Mouse (Mus musculus) ES-Bruce4 (cell line): ENCODE measurements at regions not wholly inside any gene's neighbourhood (a gene's known extent, or its start where the extent isn't known, plus 50 kb on each side); places are given as distances from the start of the nearest gene placed in this dataset.

Source experiments
- CTCF ChIP-seq: IDR thresholded peaks from one replicate; pipeline ENCODE4 v1.8.1; 2011; ENCODE audit warnings: low read depth, low read length
- EP300 ChIP-seq: IDR thresholded peaks from 2 replicates; pipeline ENCODE4 v1.6.1; 2011; ENCODE audit warnings: low read depth, low read length; ENCODE audit not compliant: insufficient read depth
- POLR2A ChIP-seq: IDR thresholded peaks from one replicate; pipeline ENCODE4 v1.8.1; 2011; ENCODE audit warnings: low read length; ENCODE audit not compliant: insufficient read depth

DNA sequence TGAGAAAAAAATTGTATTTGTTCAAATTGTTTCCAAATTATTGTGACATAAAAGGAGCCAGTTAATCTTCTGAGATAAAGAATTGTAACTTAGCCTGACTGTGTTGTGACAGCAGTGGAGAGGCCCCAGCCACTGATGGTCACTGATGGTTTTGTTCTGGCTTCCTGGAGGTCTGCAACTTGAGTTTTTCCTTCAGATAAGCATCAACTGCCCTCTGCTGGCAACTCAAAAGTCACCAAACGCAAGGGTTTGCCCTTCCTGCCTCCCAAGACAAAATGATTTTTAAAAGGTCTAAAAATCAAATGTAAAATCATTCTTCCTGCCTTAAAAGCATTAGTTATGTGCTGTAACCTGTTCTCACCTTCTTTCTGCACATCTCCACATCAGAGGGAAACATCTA lies 382.6 kb downstream of the 9430069I07Rik start:
- TF ChIP-seq CTCF (peak; percentile 8), EP300 (no peak), POLR2A (no peak)
